Mouse (Mus musculus) C2C12 (cell line): ENCODE measurements around the gene Sdc4.

Experiments
- CTCF ChIP-seq: IDR thresholded peaks from one replicate; pipeline ENCODE4 v1.5.1; 2011; ENCODE audit not compliant: control insufficient read depth, insufficient read depth, insufficient read length
- FOSL1 ChIP-seq: IDR thresholded peaks from one replicate; pipeline ENCODE4 v1.8.0; 2011; ENCODE audit warnings: mild to moderate bottlenecking, low read length; ENCODE audit not compliant: poor library complexity, insufficient read depth, severe bottlenecking
- MYOD1 ChIP-seq: IDR thresholded peaks from one replicate; pipeline ENCODE4 v1.6.1; 2011; ENCODE audit warnings: low read depth; ENCODE audit not compliant: control insufficient read depth, insufficient read length

GRCm38 (mm10) chr2:164414581-164414980 lies 29.1 kb downstream of the Sdc4 start:
- TF ChIP-seq MYOD1 (no peak), CTCF (no peak), FOSL1 (no peak)
